Mouse (Mus musculus) CD4-positive helper T cell, adult 2 months (primary cell): ENCODE measurements around the gene A830018L16Rik.
"Not testable (repeated sequence)": the region's sequence is repeated elsewhere in the genome, so short reads cannot be mapped to it uniquely, and the experiment has no call there.

Source experiments
- DNase-seq: peaks from one replicate; pipeline ENCODE4 v3.0.0-alpha.2; 2012; ENCODE audit warnings: low read depth, missing footprints, low spot score

A830018L16Rik gene

GRCm38 (mm10) chr1:11413894-11414556 lies at the start of gene A830018L16Rik:
TSS of gene A830018L16Rik (plus strand) at chr1:11414105.
- DNase-seq, result no peak

- no peak for DNase-seq
These were observed 28.1 kb upstream of the A830018L16Rik start for GRCm38 (mm10) chr1:11385846-11386245.

GRCm38 (mm10) chr1:11395408-11395807 lies 18.5 kb upstream of the A830018L16Rik start:
- DNase-seq, result no peak

- DNase-seq, result no peak
These were observed 17.7 kb upstream of the A830018L16Rik start for GRCm38 (mm10) chr1:11395996-11396736.

GRCm38 (mm10) chr1:11401159-11401558 lies 12.7 kb upstream of the A830018L16Rik start:
- no peak for DNase-seq

- no peak for DNase-seq
These were observed 8.4 kb upstream of the A830018L16Rik start for GRCm38 (mm10) chr1:11405527-11405926.

- no peak for DNase-seq
These were observed 7.9 kb upstream of the A830018L16Rik start for GRCm38 (mm10) chr1:11406026-11406425.

- no peak for DNase-seq
These were observed 655 bp downstream of the A830018L16Rik start for GRCm38 (mm10) chr1:11414560-11414959.

- no peak for DNase-seq
These were observed 13.4 kb downstream of the A830018L16Rik start for GRCm38 (mm10) chr1:11427310-11427709.

GRCm38 (mm10) chr1:11458353-11458752 lies 44.4 kb downstream of the A830018L16Rik start:
- no peak for DNase-seq

- no peak for DNase-seq
These were observed 52.4 kb downstream of the A830018L16Rik start for GRCm38 (mm10) chr1:11466325-11466724.

GRCm38 (mm10) chr1:11467065-11467643 lies 53.2 kb downstream of the A830018L16Rik start:
- DNase-seq, result no peak

- no peak for DNase-seq
These were observed 79.0 kb downstream of the A830018L16Rik start for GRCm38 (mm10) chr1:11492936-11493335.

GRCm38 (mm10) chr1:11501556-11501955 lies 87.7 kb downstream of the A830018L16Rik start:
- DNase-seq, result no peak

- not testable (repeated sequence) for DNase-seq
These were observed 135.9 kb downstream of the A830018L16Rik start for GRCm38 (mm10) chr1:11549810-11550209.

- DNase-seq, result no peak
These were observed 151.4 kb downstream of the A830018L16Rik start for GRCm38 (mm10) chr1:11565309-11565708.

- no peak for DNase-seq
These were observed 152.8 kb downstream of the A830018L16Rik start for GRCm38 (mm10) chr1:11566730-11567129.

- DNase-seq, result no peak
These were observed 153.5 kb downstream of the A830018L16Rik start for GRCm38 (mm10) chr1:11567300-11567885.

GRCm38 (mm10) chr1:11570274-11570673 lies 156.4 kb downstream of the A830018L16Rik start:
- DNase-seq, result no peak

GRCm38 (mm10) chr1:11573462-11573861 lies 159.6 kb downstream of the A830018L16Rik start:
- no peak for DNase-seq

- DNase-seq, result no peak
These were observed 166.1 kb downstream of the A830018L16Rik start for GRCm38 (mm10) chr1:11580026-11580425.

- no peak for DNase-seq
These were observed 174.4 kb downstream of the A830018L16Rik start for GRCm38 (mm10) chr1:11588305-11588704.
